Mouse (Mus musculus) embryonic facial prominence, embryonic 12.5 days (tissue): ENCODE results near the gene Aspg. TPM values are rescaled to one million over a fixed set of nuclear protein-coding genes. Genes with fewer than 3 reads are reported as not detected.

Experiments
- ATAC-seq: fragments of 200-750 bp; cut with Nextera tagmentation; 2 replicates; pipeline ENCODE4 v1.8.0; 2017; ENCODE audit not compliant: insufficient number of reproducible peaks, insufficient read depth, low FRiP score, low TSS enrichment
- H3K27ac ChIP-seq: fragments of 300-500 bp; sonication (generic); 2 replicates; pipeline ENCODE4 v1.5.1; 2016; ENCODE audit warnings: mild to moderate bottlenecking
- H3K27me3 ChIP-seq: fragments of 300-500 bp; sonication (generic); 2 replicates; pipeline ENCODE4 v1.6.1; 2016; ENCODE audit warnings: mild to moderate bottlenecking, moderate library complexity
- H3K36me3 ChIP-seq: fragments of 300-500 bp; sonication (generic); 2 replicates; pipeline ENCODE4 v1.6.1; 2016; ENCODE audit warnings: mild to moderate bottlenecking
- H3K4me1 ChIP-seq: fragments of 300-500 bp; sonication (generic); 2 replicates; pipeline ENCODE4 v1.6.1; 2016
- H3K4me2 ChIP-seq: fragments of 300-500 bp; sonication (generic); replicated peaks from 2 replicates; pipeline ENCODE4 v1.6.1; 2016; ENCODE audit warnings: mild to moderate bottlenecking, moderate library complexity
- H3K4me3 ChIP-seq: fragments of 300-500 bp; sonication (generic); 2 replicates; pipeline ENCODE4 v1.5.1; 2016; ENCODE audit warnings: mild to moderate bottlenecking
- H3K9ac ChIP-seq: fragments of 300-500 bp; sonication (generic); 2 replicates; pipeline ENCODE4 v1.6.1; 2016; ENCODE audit warnings: mild to moderate bottlenecking, moderate library complexity
- H3K9me3 ChIP-seq: fragments of 300-500 bp; sonication (generic); 2 replicates; pipeline ENCODE4 v1.6.1; 2016; ENCODE audit warnings: mild to moderate bottlenecking, moderate library complexity
- WGBS: fragments of 180-500 bp; shearing (Covaris S2); methylation state at CpG from one replicate; pipeline ENCODE4 v1.1.7; 2016; 5-methylcytosine and 5-hydroxymethylcytosine counted together
- polyA plus RNA-seq: library from polyadenylated mRNA; unstranded; fragments of >200 nt; fragmentation: Nextera tagmentation; extraction: Ambion mirVana; gene quantifications from 2 replicates; pipeline ENCODE4 v1.2.1, GENCODE M21; 2016

Gene Aspg
- polyA plus RNA-seq, result 1.3 and 1.5 TPM in 2 replicates

- 1% methylated on average over 14 of the region's 14 CpGs for WGBS
- H3K9ac ChIP-seq, result no peak within 1 kb of the TSS
- H3K27me3 ChIP-seq, result peaks cover 9% of the 10 kb centered on the region; the same call in 1 of the 2 replicates
These were observed at the start of gene Aspg for GRCm38 (mm10) chr12:112106541-112106971. Gene Aspg, plus strand, starts transcription at chr12:112106679.

GRCm38 (mm10) chr12:112077651-112078050 lies 28.8 kb upstream of the Aspg start:
- H3K27ac ChIP-seq, result no peak overlapping the region
- WGBS, result 5% methylated on average over 6 of the region's 6 CpGs
- no peak for ATAC-seq
- no peaks in the 10 kb centered on the region for H3K4me1 ChIP-seq
- no peak overlapping the region for H3K9ac ChIP-seq
- H3K36me3 ChIP-seq, result no peaks in the 10 kb centered on the region
- H3K27me3 ChIP-seq, result no peaks in the 10 kb centered on the region
- no peaks in the 10 kb centered on the region for H3K9me3 ChIP-seq
- no peak overlapping the region for H3K4me2 ChIP-seq
- H3K4me3 ChIP-seq, result no peak overlapping the region

More at GRCm38 (mm10) chr12:112106541-112106971, at the start of gene Aspg:
- peaks cover 10% of the 10 kb centered on the region; the same call in 1 of the 2 replicates for H3K4me1 ChIP-seq
- no peaks in the 10 kb centered on the region for H3K36me3 ChIP-seq
- H3K27ac ChIP-seq, result no peak within 1 kb of the TSS
- H3K4me3 ChIP-seq, result 0 out of 2 replicates have a peak within 1 kb of the TSS, but pooled peaks have one; percentile 6
- H3K4me2 ChIP-seq, result peak within 1 kb of the TSS; percentile 43
- H3K9me3 ChIP-seq, result no peaks in the 10 kb centered on the region
- ATAC-seq, result peak; percentile 42; the same call in 1 of the 2 replicates

GRCm38 (mm10) chr12:112079911-112080310 lies 26.6 kb upstream of the Aspg start:
- Histone ChIP-seq H3K27ac (no peak overlapping the region), H3K4me1 (no peaks in the 10 kb centered on the region), H3K27me3 (no peaks in the 10 kb centered on the region), H3K36me3 (no peaks in the 10 kb centered on the region), H3K4me2 (no peak overlapping the region), H3K9me3 (no peaks in the 10 kb centered on the region), H3K4me3 (no peak overlapping the region), H3K9ac (no peak overlapping the region)
- no peak for ATAC-seq
- 76% methylated on average over 8 of the region's 8 CpGs for WGBS

- Histone ChIP-seq H3K9me3 (no peaks in the 10 kb centered on the region), H3K4me2 (no peak overlapping the region), H3K4me3 (no peak overlapping the region), H3K27me3 (no peaks in the 10 kb centered on the region), H3K4me1 (no peaks in the 10 kb centered on the region), H3K36me3 (no peaks in the 10 kb centered on the region), H3K9ac (no peak overlapping the region), H3K27ac (no peak overlapping the region)
- no peak for ATAC-seq
- WGBS, result 91% methylated on average over 4 of the region's 4 CpGs
These were observed 25.6 kb upstream of the Aspg start for GRCm38 (mm10) chr12:112080911-112081310.

GRCm38 (mm10) chr12:112082241-112082640 lies 24.2 kb upstream of the Aspg start:
- WGBS, result 59% methylated on average over 1 of the region's 1 CpGs
- no peak overlapping the region for H3K4me3 ChIP-seq
- peaks cover 5% of the 10 kb centered on the region; the same call in 1 of the 2 replicates for H3K4me1 ChIP-seq
- no peaks in the 10 kb centered on the region for H3K27me3 ChIP-seq
- no peak overlapping the region for H3K9ac ChIP-seq
- no peak overlapping the region for H3K27ac ChIP-seq
- H3K4me2 ChIP-seq, result no peak overlapping the region
- no peak for ATAC-seq
- H3K9me3 ChIP-seq, result no peaks in the 10 kb centered on the region
- H3K36me3 ChIP-seq, result no peaks in the 10 kb centered on the region

GRCm38 (mm10) chr12:112086250-112086649 lies 20.2 kb upstream of the Aspg start:
- Histone ChIP-seq H3K27me3 (peaks cover 4% of the 10 kb centered on the region; the same call in 1 of the 2 replicates), H3K9me3 (no peaks in the 10 kb centered on the region), H3K4me2 (no peak overlapping the region), H3K4me1 (peaks cover 11% of the 10 kb centered on the region; the same call in 1 of the 2 replicates), H3K4me3 (no peak overlapping the region), H3K36me3 (no peaks in the 10 kb centered on the region), H3K9ac (no peak overlapping the region), H3K27ac (no peak overlapping the region)
- no peak for ATAC-seq
- WGBS, result 90% methylated on average over 3 of the region's 3 CpGs

GRCm38 (mm10) chr12:112086726-112087125 lies 19.8 kb upstream of the Aspg start:
- Histone ChIP-seq H3K9ac (no peak overlapping the region), H3K4me3 (no peak overlapping the region), H3K4me1 (peaks cover 11% of the 10 kb centered on the region; the same call in 1 of the 2 replicates), H3K9me3 (no peaks in the 10 kb centered on the region), H3K4me2 (no peak overlapping the region), H3K27ac (no peak overlapping the region), H3K36me3 (no peaks in the 10 kb centered on the region), H3K27me3 (peaks cover 6% of the 10 kb centered on the region)
- 58% methylated on average over 6 of the region's 6 CpGs for WGBS
- no peak for ATAC-seq

GRCm38 (mm10) chr12:112088609-112089324 lies 17.7 kb upstream of the Aspg start:
- WGBS, result 60% methylated on average over 12 of the region's 12 CpGs

GRCm38 (mm10) chr12:112091054-112091453 lies 15.4 kb upstream of the Aspg start:
- Histone ChIP-seq H3K9me3 (no peaks in the 10 kb centered on the region), H3K36me3 (no peaks in the 10 kb centered on the region), H3K4me3 (no peak overlapping the region), H3K27ac (no peak overlapping the region), H3K4me2 (peak overlapping the region; percentile 29; the same call in 1 of the 2 replicates), H3K4me1 (peaks cover 11% of the 10 kb centered on the region; the same call in 1 of the 2 replicates), H3K27me3 (peaks cover 7% of the 10 kb centered on the region), H3K9ac (no peak overlapping the region)
- no peak for ATAC-seq
- WGBS, result 8% methylated on average over 12 of the region's 12 CpGs

More at GRCm38 (mm10) chr12:112088609-112089324, 17.7 kb upstream of the Aspg start:
- Histone ChIP-seq H3K36me3 (no peaks in the 10 kb centered on the region), H3K27me3 (peaks cover 7% of the 10 kb centered on the region), H3K4me1 (peaks cover 11% of the 10 kb centered on the region; the same call in 1 of the 2 replicates), H3K9me3 (no peaks in the 10 kb centered on the region), H3K9ac (no peak overlapping the region), H3K4me3 (no peak overlapping the region), H3K4me2 (no peak overlapping the region), H3K27ac (no peak overlapping the region)
- no peak for ATAC-seq

- 83% methylated on average over 8 of the region's 8 CpGs for WGBS
- H3K9me3 ChIP-seq, result no peaks in the 10 kb centered on the region
- ATAC-seq, result no peak
- H3K27me3 ChIP-seq, result peaks cover 7% of the 10 kb centered on the region
- H3K4me3 ChIP-seq, result no peak overlapping the region
- no peak overlapping the region for H3K27ac ChIP-seq
- H3K4me2 ChIP-seq, result no peak overlapping the region
- H3K9ac ChIP-seq, result no peak overlapping the region
- H3K36me3 ChIP-seq, result no peaks in the 10 kb centered on the region
- H3K4me1 ChIP-seq, result 0 out of 2 replicates have a peak, but pooled peaks cover 4% of the 10 kb centered on the region
These were observed 12.1 kb upstream of the Aspg start for GRCm38 (mm10) chr12:112094261-112094880.

GRCm38 (mm10) chr12:112096051-112096732 lies 10.3 kb upstream of the Aspg start:
- Histone ChIP-seq H3K27ac (no peak overlapping the region), H3K4me3 (no peak overlapping the region), H3K36me3 (no peaks in the 10 kb centered on the region), H3K9me3 (no peaks in the 10 kb centered on the region), H3K4me2 (no peak overlapping the region), H3K9ac (no peak overlapping the region), H3K27me3 (peaks cover 3% of the 10 kb centered on the region; the same call in 1 of the 2 replicates), H3K4me1 (no peaks in the 10 kb centered on the region)
- no peak for ATAC-seq
- WGBS, result 76% methylated on average over 13 of the region's 13 CpGs
